Mouse (Mus musculus) C2C12 (cell line): ENCODE measurements around the gene Slc25a5.

ENCODE experiments used
- CEBPB ChIP-seq: IDR thresholded peaks from one replicate; pipeline ENCODE4 v1.6.1; 2011; ENCODE audit warnings: low read depth, mild to moderate bottlenecking, control low read depth, moderate library complexity
- CTCF ChIP-seq: IDR thresholded peaks from one replicate; pipeline ENCODE4 v1.5.1; 2011; ENCODE audit not compliant: control insufficient read depth, insufficient read depth, insufficient read length
- FOSL1 ChIP-seq: IDR thresholded peaks from one replicate; pipeline ENCODE4 v1.8.0; 2011; ENCODE audit warnings: mild to moderate bottlenecking, low read length; ENCODE audit not compliant: poor library complexity, insufficient read depth, severe bottlenecking
- MAX ChIP-seq: IDR thresholded peaks from one replicate; pipeline ENCODE4 v1.6.1; 2011; ENCODE audit warnings: mild to moderate bottlenecking, control low read depth
- MYOD1 ChIP-seq: IDR thresholded peaks from one replicate; pipeline ENCODE4 v1.6.1; 2011; ENCODE audit warnings: low read depth; ENCODE audit not compliant: control insufficient read depth, insufficient read length
- MYOG ChIP-seq: IDR thresholded peaks from one replicate; pipeline ENCODE4 v1.6.1; 2011; ENCODE audit not compliant: control insufficient read depth, insufficient read length; ENCODE audit errors: extremely low read depth
- USF1 ChIP-seq: IDR thresholded peaks from one replicate; pipeline ENCODE4 v1.6.1; 2011; ENCODE audit warnings: low read depth, mild to moderate bottlenecking, control low read depth, moderate library complexity

DNA sequence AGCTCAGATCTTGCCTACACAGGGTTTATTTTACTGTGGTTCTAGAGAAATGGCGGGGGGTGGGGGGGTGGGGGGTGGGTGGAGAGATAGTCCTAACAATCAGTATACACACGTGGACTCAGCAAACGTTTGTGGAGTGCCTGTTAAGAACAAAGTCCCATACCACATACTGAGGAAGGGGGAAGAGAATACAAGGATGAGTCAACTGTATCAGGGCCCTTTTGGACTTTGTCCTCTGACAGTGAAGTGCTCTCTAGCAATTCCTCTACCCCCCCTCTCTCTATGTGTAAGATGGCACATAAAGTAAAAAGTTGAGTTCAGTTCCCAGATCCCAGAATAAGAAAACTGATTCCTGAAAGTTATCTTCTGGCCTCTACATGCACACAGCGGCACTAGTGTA, 24.1 kb downstream of the Slc25a5 start:
- TF ChIP-seq CTCF (no peak), MYOD1 (no peak), USF1 (no peak), MAX (no peak), CEBPB (no peak), MYOG (no peak), FOSL1 (no peak)
